Mouse (Mus musculus): ENCODE data around the gene Mip. TPM values are rescaled to one million over a fixed set of nuclear protein-coding genes. Genes with fewer than 3 reads are reported as not detected.
"Not testable (repeated sequence)": the region's sequence is repeated elsewhere in the genome, so short reads cannot be mapped to it uniquely, and the experiment has no call there.

Gene Mip
- polyA plus RNA-seq (2012; ENCODE audit: insufficient read depth, low replicate concordance): not detected in 2 replicates

DNA sequence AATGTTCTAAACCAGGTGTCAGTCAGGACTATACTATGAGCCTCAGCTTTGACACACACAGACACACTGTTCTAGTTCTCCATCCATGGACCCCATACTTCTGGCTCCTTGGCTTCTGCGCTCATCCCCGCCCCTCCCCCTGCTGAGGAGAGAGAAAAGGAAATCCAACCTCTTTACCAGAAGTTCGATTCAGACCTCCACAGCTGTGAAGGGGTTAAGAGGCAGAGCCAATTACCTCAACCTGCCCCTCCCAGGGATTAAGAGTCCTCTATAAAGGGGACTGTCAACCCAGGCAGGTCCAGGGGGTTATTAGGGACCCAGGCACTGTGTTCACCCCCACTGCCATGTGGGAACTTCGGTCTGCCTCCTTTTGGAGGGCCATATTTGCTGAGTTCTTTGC lies at the start of gene Mip:
Mip (plus strand) TSS at position 301 of the 400 bp plus-strand sequence.
- Histone ChIP-seq H3K36me3 (replicated peaks; ENCODE audit: low read length) (no peaks in the 10 kb centered on the region), H3K27me3 (replicated peaks) (peaks cover 20% of the 10 kb centered on the region), H3K4me3 (replicated peaks) (no peak within 1 kb of the TSS), H3K4me1 (peaks cover 17% of the 10 kb centered on the region), H3K9me3 (no peaks in the 10 kb centered on the region)
- TF ChIP-seq FLI1 (IDR thresholded peaks at IDR 0.05; ENCODE audit: low read length) (no peak), GATA1 (IDR thresholded peaks at IDR 0.05; ENCODE audit: borderline replicate concordance, low read length) (no peak)

DNA sequence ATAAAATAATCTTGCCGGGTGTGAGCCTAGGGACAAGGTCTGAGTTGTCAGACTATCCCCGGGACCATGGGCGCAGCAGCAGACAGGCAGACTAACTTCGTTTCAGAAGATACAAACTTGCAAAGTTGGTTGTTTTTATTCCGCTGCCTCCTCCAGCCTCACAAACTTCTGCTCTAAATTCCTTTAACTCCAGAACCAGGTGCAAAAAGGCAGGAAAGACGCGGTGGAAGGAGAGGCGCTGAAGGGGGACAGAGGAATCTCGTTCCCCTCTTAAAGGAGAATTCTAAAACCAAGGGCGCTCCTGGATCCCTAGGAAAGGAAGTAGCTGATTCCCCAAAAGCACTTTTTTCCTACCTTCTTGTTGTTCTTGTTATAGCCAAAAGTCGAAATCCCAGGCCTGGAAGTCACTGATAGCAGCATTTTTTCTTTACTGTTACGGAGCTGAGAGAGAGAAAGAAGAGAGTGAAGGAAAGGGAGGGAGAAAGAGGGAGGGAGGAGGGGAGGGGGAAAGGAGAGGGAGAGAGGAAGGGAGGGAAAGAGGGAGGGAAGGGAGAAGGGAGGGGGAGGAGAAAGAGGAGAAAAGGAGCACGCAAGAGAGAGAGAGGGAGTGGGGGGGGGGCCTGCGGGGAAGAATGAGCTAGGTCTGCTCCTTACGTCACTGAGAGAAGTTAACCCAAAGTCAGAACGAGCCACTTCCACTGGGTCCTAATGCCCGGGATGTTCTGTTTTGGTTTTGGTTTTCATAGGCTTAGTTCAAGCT lies 49.5 kb upstream of the Mip start:
- TF ChIP-seq GATA1 (IDR thresholded peaks at IDR 0.05; ENCODE audit: borderline replicate concordance, low read length): no peak
- TF ChIP-seq FLI1 (IDR thresholded peaks at IDR 0.05; ENCODE audit: low read length): no peak
- no peaks in the 10 kb centered on the region for H3K36me3 ChIP-seq (replicated peaks; ENCODE audit: low read length)
- H3K4me1 ChIP-seq: peaks cover 32% of the 10 kb centered on the region
- peak overlapping the region; percentile 92 for H3K4me3 ChIP-seq (replicated peaks)
- no peaks in the 10 kb centered on the region for H3K9me3 ChIP-seq
- H3K27me3 ChIP-seq (replicated peaks): no peaks in the 10 kb centered on the region

GRCm38 (mm10) chr10:128177316-128177715 lies 48.3 kb upstream of the Mip start:
- no peaks in the 10 kb centered on the region for H3K36me3 ChIP-seq (replicated peaks; ENCODE audit: low read length)
- H3K4me3 ChIP-seq (replicated peaks): no peak overlapping the region
- no peaks in the 10 kb centered on the region for H3K9me3 ChIP-seq
- H3K4me1 ChIP-seq: peaks cover 32% of the 10 kb centered on the region
- TF ChIP-seq FLI1 (IDR thresholded peaks at IDR 0.05; ENCODE audit: low read length): no peak
- TF ChIP-seq GATA1 (IDR thresholded peaks at IDR 0.05; ENCODE audit: borderline replicate concordance, low read length): no peak
- no peaks in the 10 kb centered on the region for H3K27me3 ChIP-seq (replicated peaks)

- TF ChIP-seq FLI1 (IDR thresholded peaks at IDR 0.05; ENCODE audit: low read length): no peak
- no peak for TF ChIP-seq GATA1 (IDR thresholded peaks at IDR 0.05; ENCODE audit: borderline replicate concordance, low read length)
- H3K27me3 ChIP-seq (replicated peaks): no peaks in the 10 kb centered on the region
- no peaks in the 10 kb centered on the region for H3K9me3 ChIP-seq
- no peaks in the 10 kb centered on the region for H3K36me3 ChIP-seq (replicated peaks; ENCODE audit: low read length)
- H3K4me3 ChIP-seq (replicated peaks): peak within 1 kb of the TSS; percentile 87
- peaks cover 33% of the 10 kb centered on the region for H3K4me1 ChIP-seq
Observed at GRCm38 (mm10) chr10:128179989-128180388, 45.6 kb upstream of the Mip start, which contains the start of gene Rbms2. Gene Rbms2 (minus strand): TSS chr10:128180297.

DNA sequence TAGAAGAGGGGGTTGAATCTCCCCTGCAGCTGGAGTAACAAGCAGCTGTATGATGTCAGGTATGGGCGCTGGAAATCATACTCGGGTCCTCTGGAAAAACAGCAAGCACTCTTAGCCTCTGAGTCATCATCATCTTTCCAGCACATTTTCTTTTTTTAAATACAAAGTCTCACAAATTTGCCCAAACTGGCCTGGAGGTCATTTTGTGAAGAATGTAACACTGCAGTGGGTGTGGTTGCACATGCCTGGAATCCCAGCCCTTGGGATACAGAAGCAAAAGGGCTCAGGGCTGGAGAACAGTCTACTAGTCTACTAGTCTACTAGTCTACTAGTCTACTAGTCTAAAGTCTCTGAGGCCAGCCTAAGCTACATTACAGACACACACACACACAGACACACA lies 41.3 kb upstream of the Mip start:
- no peaks in the 10 kb centered on the region for H3K27me3 ChIP-seq (replicated peaks)
- TF ChIP-seq GATA1 (IDR thresholded peaks at IDR 0.05; ENCODE audit: borderline replicate concordance, low read length) (no peak), FLI1 (IDR thresholded peaks at IDR 0.05; ENCODE audit: low read length) (no peak)
- H3K4me3 ChIP-seq (replicated peaks): no peak overlapping the region
- no peaks in the 10 kb centered on the region for H3K36me3 ChIP-seq (replicated peaks; ENCODE audit: low read length)
- H3K4me1 ChIP-seq: peaks cover 39% of the 10 kb centered on the region
- H3K9me3 ChIP-seq: no peaks in the 10 kb centered on the region

- no peaks in the 10 kb centered on the region for H3K9me3 ChIP-seq
- peaks cover 2% of the 10 kb centered on the region for H3K27me3 ChIP-seq (replicated peaks)
- no peak overlapping the region for H3K4me3 ChIP-seq (replicated peaks)
- no peaks in the 10 kb centered on the region for H3K36me3 ChIP-seq (replicated peaks; ENCODE audit: low read length)
- TF ChIP-seq FLI1 (IDR thresholded peaks at IDR 0.05; ENCODE audit: low read length): no peak
- TF ChIP-seq GATA1 (IDR thresholded peaks at IDR 0.05; ENCODE audit: borderline replicate concordance, low read length): no peak
- H3K4me1 ChIP-seq: peaks cover 30% of the 10 kb centered on the region
Observed at GRCm38 (mm10) chr10:128185277-128185940, 40.2 kb upstream of the Mip start.

DNA sequence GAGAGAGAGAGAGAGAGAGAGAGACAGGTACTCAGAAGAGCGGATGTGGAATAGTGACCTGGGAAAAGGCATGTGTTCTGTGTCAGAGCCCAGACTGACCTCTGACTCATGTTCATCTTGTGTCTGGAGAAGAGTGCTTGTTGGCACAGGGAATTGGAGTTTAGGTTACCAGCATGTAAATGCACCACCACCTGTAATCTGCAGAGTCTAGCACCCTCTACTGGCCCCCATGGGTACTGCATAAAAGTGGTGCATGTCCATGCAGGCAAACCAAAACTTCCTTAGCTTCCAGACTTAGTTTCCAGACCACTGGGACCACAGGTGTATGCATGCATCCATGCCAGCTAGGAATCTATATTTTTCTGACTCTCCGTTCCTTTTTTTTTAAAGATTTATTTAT lies 39.7 kb upstream of the Mip start:
- Histone ChIP-seq H3K36me3 (replicated peaks; ENCODE audit: low read length) (no peaks in the 10 kb centered on the region), H3K4me1 (peaks cover 30% of the 10 kb centered on the region), H3K4me3 (replicated peaks) (no peak overlapping the region), H3K27me3 (replicated peaks) (peaks cover 2% of the 10 kb centered on the region), H3K9me3 (no peaks in the 10 kb centered on the region)
- TF ChIP-seq FLI1 (IDR thresholded peaks at IDR 0.05; ENCODE audit: low read length): no peak
- no peak for TF ChIP-seq GATA1 (IDR thresholded peaks at IDR 0.05; ENCODE audit: borderline replicate concordance, low read length)

DNA sequence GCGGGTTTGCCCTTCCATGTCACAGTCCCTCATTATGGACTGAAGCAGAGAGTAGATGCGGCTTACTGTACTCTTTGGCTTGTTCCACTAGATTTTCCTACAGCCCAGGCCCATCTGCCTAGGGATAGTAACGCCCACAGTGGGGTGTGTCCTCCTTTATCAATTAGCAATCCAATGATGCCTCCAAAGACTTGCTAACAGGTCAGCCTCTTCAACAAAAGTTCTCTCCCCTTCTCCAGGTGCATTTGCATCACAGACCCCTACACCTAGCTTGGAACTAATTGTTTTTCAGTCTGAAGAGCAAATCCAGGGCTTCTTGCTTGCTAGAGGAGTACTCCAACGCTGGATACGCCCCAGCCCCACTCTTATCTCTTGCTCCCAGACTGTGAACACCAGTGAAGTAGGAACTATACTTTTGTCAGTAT lies 38.4 kb upstream of the Mip start:
- peaks cover 35% of the 10 kb centered on the region for H3K4me1 ChIP-seq
- H3K4me3 ChIP-seq (replicated peaks): no peak overlapping the region
- H3K27me3 ChIP-seq (replicated peaks): peaks cover 7% of the 10 kb centered on the region
- TF ChIP-seq GATA1 (IDR thresholded peaks at IDR 0.05; ENCODE audit: borderline replicate concordance, low read length) (no peak), FLI1 (IDR thresholded peaks at IDR 0.05; ENCODE audit: low read length) (no peak)
- H3K9me3 ChIP-seq: no peaks in the 10 kb centered on the region
- no peaks in the 10 kb centered on the region for H3K36me3 ChIP-seq (replicated peaks; ENCODE audit: low read length)

- no peaks in the 10 kb centered on the region for H3K36me3 ChIP-seq (replicated peaks; ENCODE audit: low read length)
- H3K4me3 ChIP-seq (replicated peaks): no peak overlapping the region
- TF ChIP-seq GATA1 (IDR thresholded peaks at IDR 0.05; ENCODE audit: borderline replicate concordance, low read length): no peak
- no peak for TF ChIP-seq FLI1 (IDR thresholded peaks at IDR 0.05; ENCODE audit: low read length)
- no peaks in the 10 kb centered on the region for H3K9me3 ChIP-seq
- H3K27me3 ChIP-seq (replicated peaks): peaks cover 10% of the 10 kb centered on the region
- peaks cover 26% of the 10 kb centered on the region for H3K4me1 ChIP-seq
Observed at GRCm38 (mm10) chr10:128188242-128188877, 37.3 kb upstream of the Mip start.

GRCm38 (mm10) chr10:128191472-128191871 lies 34.2 kb upstream of the Mip start:
- Histone ChIP-seq H3K4me1 (peaks cover 35% of the 10 kb centered on the region), H3K9me3 (no peaks in the 10 kb centered on the region), H3K27me3 (replicated peaks) (peaks cover 32% of the 10 kb centered on the region), H3K4me3 (replicated peaks) (no peak overlapping the region), H3K36me3 (replicated peaks; ENCODE audit: low read length) (no peaks in the 10 kb centered on the region)
- TF ChIP-seq FLI1 (IDR thresholded peaks at IDR 0.05; ENCODE audit: low read length) (no peak), GATA1 (IDR thresholded peaks at IDR 0.05; ENCODE audit: borderline replicate concordance, low read length) (no peak)

GRCm38 (mm10) chr10:128192030-128192766 lies 33.4 kb upstream of the Mip start:
- H3K36me3 ChIP-seq (replicated peaks; ENCODE audit: low read length); H3K4me3 ChIP-seq (replicated peaks); H3K9me3 ChIP-seq: not testable (repeated sequence)
- Histone ChIP-seq H3K27me3 (replicated peaks) (peaks cover 37% of the 10 kb centered on the region), H3K4me1 (peaks cover 32% of the 10 kb centered on the region)

Measured in megakaryocyte, embryonic 14.5 days (primary cell).